In the genomic region with DNA sequence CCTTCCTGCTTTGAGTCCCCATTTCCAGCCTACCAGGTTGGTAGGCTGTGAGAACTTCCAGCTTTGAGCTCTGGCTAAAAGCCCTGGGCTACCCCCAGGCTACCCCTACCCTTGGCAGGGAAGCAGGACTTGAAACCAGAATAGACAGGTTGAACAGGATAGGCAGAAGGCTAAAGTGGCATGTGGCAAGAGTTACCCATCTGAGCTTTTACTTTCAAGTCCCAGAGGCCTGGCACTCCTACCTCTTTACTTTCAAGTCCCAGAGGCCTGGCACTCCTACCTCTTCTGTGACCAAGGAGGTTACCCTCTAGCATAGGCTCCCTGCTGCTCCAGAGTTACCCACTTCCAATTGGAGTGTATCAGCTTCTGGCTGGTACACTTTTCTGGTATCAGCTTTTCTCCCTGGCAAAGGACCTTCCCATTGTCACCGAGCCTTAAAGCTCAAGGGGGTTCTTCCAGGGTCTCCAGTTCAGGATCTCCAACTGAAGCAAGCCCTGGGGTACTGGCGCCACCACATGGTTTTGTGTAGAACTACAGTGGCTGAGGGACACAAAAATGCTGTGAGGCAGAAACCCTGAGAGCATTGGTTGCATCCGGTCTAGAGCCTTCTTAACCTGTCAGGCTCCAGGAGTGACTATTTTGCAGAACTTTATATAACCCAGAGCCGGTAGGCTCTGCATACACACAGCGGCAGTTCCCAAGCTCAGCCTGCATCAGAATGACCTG, we compare ENCODE assay signal across 9 mouse cellular contexts. TPM values are rescaled to one million over a fixed set of nuclear protein-coding genes. Genes with fewer than 3 reads are reported as not detected.
DNase-seq lines count a peak whose midpoint lies in the region; ATAC-seq lines count a peak whose summit lies in the region.
"Had no signal": no experiment of that assay in that cellular context is flagged by ENCODE, and none has a peak within 500 bp of the region (broad histone marks: within the 10 kb centered on the region; RNA-seq: fewer than 3 reads in every experiment).

No protein-coding gene starts in this region.

- H3K27me3 ChIP-seq in heart, embryonic 12.5 days (replicated peaks), result peaks cover 37% of the 10 kb centered on the region
- H3K27me3 ChIP-seq in limb, embryonic 15.5 days, result peaks cover 5% of the 10 kb centered on the region

- no peak overlapping the region for H3K4me3 ChIP-seq in heart, embryonic 12.5 days
- H3K4me3 ChIP-seq in limb, embryonic 15.5 days, result no peak overlapping the region
- H3K4me3 ChIP-seq: embryonic facial prominence, embryonic 13.5 days had no signal

- H3K9me3 ChIP-seq in heart, embryonic 12.5 days (replicated peaks), result no peaks in the 10 kb centered on the region
- no peaks in the 10 kb centered on the region for H3K9me3 ChIP-seq in limb, embryonic 15.5 days
- H3K9me3 ChIP-seq: embryonic facial prominence, embryonic 13.5 days had no signal

- no peaks in the 10 kb centered on the region for H3K36me3 ChIP-seq in heart, embryonic 12.5 days
- H3K36me3 ChIP-seq in limb, embryonic 15.5 days, result no peaks in the 10 kb centered on the region
- H3K36me3 ChIP-seq: embryonic facial prominence, embryonic 13.5 days had no signal

- H3K4me2 ChIP-seq in heart, embryonic 12.5 days, result no peak overlapping the region
- no peak overlapping the region for H3K4me2 ChIP-seq in limb, embryonic 15.5 days
- H3K4me2 ChIP-seq: embryonic facial prominence, embryonic 13.5 days had no signal

- 12% methylated on average over 5 of the region's 5 CpGs for WGBS in heart, embryonic 12.5 days
- WGBS in limb, embryonic 15.5 days, result 10% methylated on average over 5 of the region's 5 CpGs

- intact Hi-C loops in heart, postnatal 10 days (cut with DNase I), result loop anchor here (1.0 to 2.0 kb wide), 2 partner anchors 42 to 94 kb away; no protein-coding TSS in a partner anchor

- no peak overlapping the region for H3K27ac ChIP-seq in heart, embryonic 12.5 days (ENCODE audit: poor library complexity, severe bottlenecking)
- H3K27ac ChIP-seq in limb, embryonic 15.5 days, result 0 out of 2 replicates have a peak overlapping the region, but pooled peaks have one; percentile 38
- H3K27ac ChIP-seq: embryonic facial prominence, embryonic 13.5 days had no signal

- no peak for ATAC-seq in heart, embryonic 12.5 days (ENCODE audit: insufficient number of reproducible peaks, low FRiP score)
- ATAC-seq in limb, embryonic 15.5 days (ENCODE audit: insufficient number of reproducible peaks, low FRiP score, low TSS enrichment, low read depth), result no peak

- H3K9ac ChIP-seq in heart, embryonic 12.5 days, result no peak overlapping the region
- H3K9ac ChIP-seq in limb, embryonic 15.5 days, result no peak overlapping the region
- H3K9ac ChIP-seq: embryonic facial prominence, embryonic 13.5 days had no signal

- H3K4me1 ChIP-seq in heart, embryonic 12.5 days (replicated peaks), result no peaks in the 10 kb centered on the region
- peaks cover 19% of the 10 kb centered on the region; the same call in 1 of the 2 replicates for H3K4me1 ChIP-seq in limb, embryonic 15.5 days
- H3K4me1 ChIP-seq: embryonic facial prominence, embryonic 13.5 days had no signal

- peak; percentile 38 to 67 for DNase-seq in heart, postnatal 10 days
- DNase-seq in A20 (ENCODE audit: low read depth, low spot score) (peak; percentile 59), MEL-GATA-1-ER (ENCODE audit: extremely low read depth, low read depth) (peak; percentile 21)
- DNase-seq in forelimb bud, embryonic 11.5 days (ENCODE audit: low read depth, low spot score), result peak; percentile 49
- DNase-seq in retina, postnatal 1 day, result peak; percentile 82
- DNase-seq in urinary bladder, postnatal 10 days (ENCODE audit: low spot score), result no peak

RNA-seq across cellular contexts. Expression of a gene that starts 10.1 kb away (rescaled TPM):
- 10 to 100 TPM; 13.0 to 13.9 TPM for total RNA-seq in heart, postnatal 10 days (2021)
- polyA plus RNA-seq in heart, embryonic 12.5 days (2016; fragmentation: Nextera tagmentation; extraction: Ambion mirVana), result 24.7 and 26.9 TPM in 2 replicates
- 53.1 and 64.1 TPM in 2 replicates for polyA plus RNA-seq in limb, embryonic 15.5 days (2015; fragmentation: Nextera tagmentation; extraction: Ambion mirVana)

RNA-seq across cellular contexts. Expression of a gene that starts 30.1 kb away (rescaled TPM):
- total RNA-seq in heart, postnatal 10 days (2021), result 10 to 100 TPM; 30.5 to 33.8 TPM
- polyA plus RNA-seq in heart, embryonic 12.5 days (2016; fragmentation: Nextera tagmentation; extraction: Ambion mirVana), result 64.1 and 72.2 TPM in 2 replicates
- polyA plus RNA-seq in limb, embryonic 15.5 days (2015; fragmentation: Nextera tagmentation; extraction: Ambion mirVana), result 49.6 and 52.1 TPM in 2 replicates

RNA-seq across cellular contexts. Expression of a gene that starts 39.0 kb away (rescaled TPM):
- total RNA-seq in heart, postnatal 10 days (2021), result 10 to 100 TPM; 36.5 to 40.4 TPM
- polyA plus RNA-seq in heart, embryonic 12.5 days (2016; fragmentation: Nextera tagmentation; extraction: Ambion mirVana), result 15.6 and 15.7 TPM in 2 replicates
- 24.4 and 27.5 TPM in 2 replicates for polyA plus RNA-seq in limb, embryonic 15.5 days (2015; fragmentation: Nextera tagmentation; extraction: Ambion mirVana)

RNA-seq across cellular contexts. Expression of a gene that starts 56.5 kb away (rescaled TPM):
- 10 to 100 TPM; 21.4 to 22.4 TPM for total RNA-seq in heart, postnatal 10 days (2021)
- polyA plus RNA-seq in heart, embryonic 12.5 days (2016; fragmentation: Nextera tagmentation; extraction: Ambion mirVana), result 10.9 and 11.0 TPM in 2 replicates
- 19.1 and 22.2 TPM in 2 replicates for polyA plus RNA-seq in limb, embryonic 15.5 days (2015; fragmentation: Nextera tagmentation; extraction: Ambion mirVana)
